Mouse (Mus musculus) bone marrow, adult 2 months (tissue): ENCODE measurements around the gene Calu. TPM values are rescaled to one million over a fixed set of nuclear protein-coding genes. Genes with fewer than 3 reads are reported as not detected.

ENCODE experiments used
- H3K27ac ChIP-seq: fragments of 200-500 bp; 2 replicates; pipeline ENCODE4 v1.5.1; 2012; ENCODE audit warnings: low read depth, mild to moderate bottlenecking, control low read depth, inconsistent platforms, low read length; ENCODE audit not compliant: control insufficient read depth, poor library complexity, insufficient read depth
- H3K4me1 ChIP-seq: fragments of 200-500 bp; 2 replicates; pipeline ENCODE4 v1.6.1; 2011; ENCODE audit warnings: low read length; ENCODE audit not compliant: control insufficient read depth, insufficient read depth
- H3K4me3 ChIP-seq: fragments of 200-500 bp; replicated peaks from 2 replicates; pipeline ENCODE3; 2011; ENCODE audit warnings: mild to moderate bottlenecking, low read depth, low read length, control low read depth; ENCODE audit not compliant: control insufficient read depth
- POLR2A ChIP-seq: fragments of 200-500 bp; IDR thresholded peaks from 2 replicates; pipeline ENCODE4 v1.6.1; 2011; ENCODE audit warnings: low read depth, mild to moderate bottlenecking, control low read depth, low read length, borderline replicate concordance; ENCODE audit not compliant: control insufficient read depth
- WGBS: fragments of 180-500 bp; shearing (Covaris S2); methylation state at CpG from one replicate; pipeline ENCODE4 v1.1.7; 2018; 5-methylcytosine and 5-hydroxymethylcytosine counted together
- polyA plus RNA-seq: library from polyadenylated mRNA; stranded (reverse); fragments of >200 nt; gene quantifications from 2 replicates; pipeline ENCODE4 v1.2.4, GENCODE M21; 2011; ENCODE audit warnings: low replicate concordance; ENCODE audit not compliant: missing spikeins, insufficient read depth, insufficient read length

Calu gene
- polyA plus RNA-seq, 1 experiment = 57.8 TPM

- WGBS = 87% methylated on average over 6 of the region's 6 CpGs
- H3K27ac ChIP-seq = no peak overlapping the region
- H3K4me3 ChIP-seq = no peak overlapping the region
- no peaks in the 10 kb centered on the region for H3K4me1 ChIP-seq
- no peak for TF ChIP-seq POLR2A
Measured at GRCm38 (mm10) chr6:29426331-29426730, 78.5 kb downstream of the Calu start.

Other genes starting within 250 kb of the Calu start
- 12.3 and 21.5 TPM in 2 replicates for gene Rbm28, start 183.1 kb upstream of the Calu start, polyA plus RNA-seq
- gene Prrt4, start 168.5 kb upstream of the Calu start, polyA plus RNA-seq = not detected in 2 replicates
- gene Impdh1, start 131.7 kb upstream of the Calu start, polyA plus RNA-seq = 8.6 and 29.9 TPM in 2 replicates
- 2.7 and 12.5 TPM in 2 replicates for gene Hilpda, start 75.6 kb upstream of the Calu start, polyA plus RNA-seq
- not detected in 2 replicates for gene Fam71f2, start 68.5 kb upstream of the Calu start, polyA plus RNA-seq
- not detected in 2 replicates for gene Fam71f1, start 28.9 kb upstream of the Calu start, polyA plus RNA-seq
- not detected in 2 replicates for gene Opn1sw, start 40.4 kb downstream of the Calu start, polyA plus RNA-seq
- gene Ccdc136, start 48.2 kb downstream of the Calu start, polyA plus RNA-seq = 4.1 TPM in 1 of 2 replicates, not detected in the other
- gene Flnc, start 85.2 kb downstream of the Calu start, polyA plus RNA-seq = 0.40 TPM in 1 of 2 replicates, not detected in the other
- gene Atp6v1f, start 119.6 kb downstream of the Calu start, polyA plus RNA-seq = 123 and 143 TPM in 2 replicates
- gene Atp6v1fnb, start 123.4 kb downstream of the Calu start, polyA plus RNA-seq = not detected in 2 replicates
- gene Kcp, start 159.9 kb downstream of the Calu start, polyA plus RNA-seq = not detected in 2 replicates
- gene Irf5, start 178.6 kb downstream of the Calu start, polyA plus RNA-seq = 26.7 and 47.1 TPM in 2 replicates